Mouse (Mus musculus): ENCODE results near the gene Trim24. TPM values are rescaled to one million over a fixed set of nuclear protein-coding genes. Genes with fewer than 3 reads are reported as not detected.
"Not testable (repeated sequence)": the region's sequence is repeated elsewhere in the genome, so short reads cannot be mapped to it uniquely, and the experiment has no call there.

Gene Trim24
- polyA plus RNA-seq, 1 experiment from 2014 or later = 15.1 TPM

GRCm38 (mm10) chr6:37856300-37856699 is 14.3 kb upstream of the Trim24 start:
- H3K9me3 ChIP-seq (ENCODE audit: control insufficient read depth, low read length); H3K4me2 ChIP-seq; H3K9ac ChIP-seq (ENCODE audit: low read depth, low read length); H3K4me3 ChIP-seq (ENCODE audit: low read depth, low read length); H3K4me1 ChIP-seq (replicated peaks; ENCODE audit: control insufficient read depth, insufficient read depth, low read length); DNase-seq (ENCODE audit: low spot score); H3K27ac ChIP-seq (ENCODE audit: low read depth, low read length); H3K27me3 ChIP-seq (replicated peaks; ENCODE audit: control insufficient read depth, insufficient read depth, low read length); ATAC-seq (replicated peaks; ENCODE audit: low FRiP score); H3K36me3 ChIP-seq (ENCODE audit: control insufficient read depth, insufficient read depth, low read length): not testable (repeated sequence)
- 87% methylated on average over 9 of the region's 9 CpGs for WGBS

- no peak for ATAC-seq (replicated peaks; ENCODE audit: low FRiP score)
Observed at GRCm38 (mm10) chr6:37857196-37857874, 13.3 kb upstream of the Trim24 start.

GRCm38 (mm10) chr6:37858126-37858525 is 12.5 kb upstream of the Trim24 start:
- no peak overlapping the region for H3K4me2 ChIP-seq
- H3K27me3 ChIP-seq (replicated peaks; ENCODE audit: control insufficient read depth, insufficient read depth, low read length) = no peaks in the 10 kb centered on the region
- ATAC-seq (replicated peaks; ENCODE audit: low FRiP score) (no peak), DNase-seq (ENCODE audit: low spot score) (no peak)
- no peak overlapping the region for H3K27ac ChIP-seq (ENCODE audit: low read depth, low read length)
- no peak overlapping the region for H3K4me3 ChIP-seq (ENCODE audit: low read depth, low read length)
- H3K9me3 ChIP-seq (ENCODE audit: control insufficient read depth, low read length) = no peaks in the 10 kb centered on the region
- peaks cover 5% of the 10 kb centered on the region; the same call in 1 of the 2 replicates for H3K4me1 ChIP-seq (replicated peaks; ENCODE audit: control insufficient read depth, insufficient read depth, low read length)
- no peaks in the 10 kb centered on the region for H3K36me3 ChIP-seq (ENCODE audit: control insufficient read depth, insufficient read depth, low read length)
- 66% methylated on average over 4 of the region's 4 CpGs for WGBS
- no peak overlapping the region for H3K9ac ChIP-seq (ENCODE audit: low read depth, low read length)

More at GRCm38 (mm10) chr6:37857196-37857874, 13.3 kb upstream of the Trim24 start:
- Histone ChIP-seq H3K4me2 (no peak overlapping the region), H3K36me3 (ENCODE audit: control insufficient read depth, insufficient read depth, low read length) (no peaks in the 10 kb centered on the region), H3K4me1 (replicated peaks; ENCODE audit: control insufficient read depth, insufficient read depth, low read length) (peaks cover 5% of the 10 kb centered on the region; the same call in 1 of the 2 replicates), H3K27ac (ENCODE audit: low read depth, low read length) (no peak overlapping the region), H3K4me3 (ENCODE audit: low read depth, low read length) (no peak overlapping the region), H3K9ac (ENCODE audit: low read depth, low read length) (no peak overlapping the region), H3K27me3 (replicated peaks; ENCODE audit: control insufficient read depth, insufficient read depth, low read length) (no peaks in the 10 kb centered on the region), H3K9me3 (ENCODE audit: control insufficient read depth, low read length) (no peaks in the 10 kb centered on the region)
- no peak for DNase-seq (ENCODE audit: low spot score)
- 69% methylated on average over 4 of the region's 4 CpGs for WGBS

- Histone ChIP-seq H3K4me3 (ENCODE audit: low read depth, low read length) (no peak overlapping the region), H3K4me1 (replicated peaks; ENCODE audit: control insufficient read depth, insufficient read depth, low read length) (no peaks in the 10 kb centered on the region), H3K9me3 (ENCODE audit: control insufficient read depth, low read length) (no peaks in the 10 kb centered on the region), H3K27me3 (replicated peaks; ENCODE audit: control insufficient read depth, insufficient read depth, low read length) (no peaks in the 10 kb centered on the region), H3K27ac (ENCODE audit: low read depth, low read length) (peak overlapping the region; percentile 56; the same call in 1 of the 2 replicates), H3K9ac (ENCODE audit: low read depth, low read length) (no peak overlapping the region), H3K4me2 (no peak overlapping the region), H3K36me3 (ENCODE audit: control insufficient read depth, insufficient read depth, low read length) (no peaks in the 10 kb centered on the region)
- DNase-seq (ENCODE audit: low spot score) = no peak
- WGBS = 45% methylated on average over 7 of the region's 7 CpGs
- ATAC-seq (replicated peaks; ENCODE audit: low FRiP score) = peak; percentile 93
Observed at GRCm38 (mm10) chr6:37862893-37863292, 7.7 kb upstream of the Trim24 start.

- ATAC-seq (replicated peaks; ENCODE audit: low FRiP score) (no peak), DNase-seq (ENCODE audit: low spot score) (no peak)
- 69% methylated on average over 2 of the region's 2 CpGs for WGBS
- Histone ChIP-seq H3K9ac (ENCODE audit: low read depth, low read length) (no peak overlapping the region), H3K9me3 (ENCODE audit: control insufficient read depth, low read length) (no peaks in the 10 kb centered on the region), H3K27me3 (replicated peaks; ENCODE audit: control insufficient read depth, insufficient read depth, low read length) (no peaks in the 10 kb centered on the region), H3K27ac (ENCODE audit: low read depth, low read length) (no peak overlapping the region), H3K4me3 (ENCODE audit: low read depth, low read length) (no peak overlapping the region), H3K4me1 (replicated peaks; ENCODE audit: control insufficient read depth, insufficient read depth, low read length) (no peaks in the 10 kb centered on the region), H3K4me2 (no peak overlapping the region), H3K36me3 (ENCODE audit: control insufficient read depth, insufficient read depth, low read length) (no peaks in the 10 kb centered on the region)
Observed at GRCm38 (mm10) chr6:37863961-37864730, 6.5 kb upstream of the Trim24 start.

- Histone ChIP-seq H3K9ac (ENCODE audit: low read depth, low read length) (peak overlapping the region; percentile 81), H3K9me3 (ENCODE audit: control insufficient read depth, low read length) (peaks cover 30% of the 10 kb centered on the region), H3K4me1 (replicated peaks; ENCODE audit: control insufficient read depth, insufficient read depth, low read length) (no peaks in the 10 kb centered on the region), H3K4me3 (ENCODE audit: low read depth, low read length) (peak overlapping the region; percentile 90), H3K27me3 (replicated peaks; ENCODE audit: control insufficient read depth, insufficient read depth, low read length) (no peaks in the 10 kb centered on the region), H3K27ac (ENCODE audit: low read depth, low read length) (peak overlapping the region; percentile 89), H3K4me2 (peak overlapping the region; percentile 70), H3K36me3 (ENCODE audit: control insufficient read depth, insufficient read depth, low read length) (peaks cover 15% of the 10 kb centered on the region)
- ATAC-seq (replicated peaks; ENCODE audit: low FRiP score) (peak; percentile 50), DNase-seq (ENCODE audit: low spot score) (peak; percentile 73)
- under 1% methylated on average over 70 of the region's 70 CpGs for WGBS
Observed at GRCm38 (mm10) chr6:37871137-37871851, 683 bp downstream of the Trim24 start.

GRCm38 (mm10) chr6:37872861-37873260 is 2.2 kb downstream of the Trim24 start:
- Histone ChIP-seq H3K4me2 (no peak overlapping the region), H3K9me3 (ENCODE audit: control insufficient read depth, low read length) (peaks cover 31% of the 10 kb centered on the region), H3K36me3 (ENCODE audit: control insufficient read depth, insufficient read depth, low read length) (peaks cover 26% of the 10 kb centered on the region), H3K9ac (ENCODE audit: low read depth, low read length) (no peak overlapping the region), H3K4me1 (replicated peaks; ENCODE audit: control insufficient read depth, insufficient read depth, low read length) (no peaks in the 10 kb centered on the region), H3K27ac (ENCODE audit: low read depth, low read length) (no peak overlapping the region), H3K27me3 (replicated peaks; ENCODE audit: control insufficient read depth, insufficient read depth, low read length) (no peaks in the 10 kb centered on the region), H3K4me3 (ENCODE audit: low read depth, low read length) (no peak overlapping the region)
- ATAC-seq (replicated peaks; ENCODE audit: low FRiP score) (no peak), DNase-seq (ENCODE audit: low spot score) (no peak)
- WGBS = 67% methylated on average over 1 of the region's 1 CpGs

GRCm38 (mm10) chr6:37873731-37874130 is 3.1 kb downstream of the Trim24 start:
- peaks cover 31% of the 10 kb centered on the region for H3K9me3 ChIP-seq (ENCODE audit: control insufficient read depth, low read length)
- ATAC-seq (replicated peaks; ENCODE audit: low FRiP score) (no peak), DNase-seq (ENCODE audit: low spot score) (no peak)
- no peak overlapping the region for H3K27ac ChIP-seq (ENCODE audit: low read depth, low read length)
- H3K4me1 ChIP-seq (replicated peaks; ENCODE audit: control insufficient read depth, insufficient read depth, low read length) = no peaks in the 10 kb centered on the region
- no peak overlapping the region for H3K9ac ChIP-seq (ENCODE audit: low read depth, low read length)
- no peaks in the 10 kb centered on the region for H3K27me3 ChIP-seq (replicated peaks; ENCODE audit: control insufficient read depth, insufficient read depth, low read length)
- no peak overlapping the region for H3K4me3 ChIP-seq (ENCODE audit: low read depth, low read length)
- peaks cover 27% of the 10 kb centered on the region for H3K36me3 ChIP-seq (ENCODE audit: control insufficient read depth, insufficient read depth, low read length)
- no peak overlapping the region for H3K4me2 ChIP-seq

Data from liver, embryonic 11.5 days (tissue).